Mouse (Mus musculus): ENCODE measurements around the gene Zc3h13.

DNA sequence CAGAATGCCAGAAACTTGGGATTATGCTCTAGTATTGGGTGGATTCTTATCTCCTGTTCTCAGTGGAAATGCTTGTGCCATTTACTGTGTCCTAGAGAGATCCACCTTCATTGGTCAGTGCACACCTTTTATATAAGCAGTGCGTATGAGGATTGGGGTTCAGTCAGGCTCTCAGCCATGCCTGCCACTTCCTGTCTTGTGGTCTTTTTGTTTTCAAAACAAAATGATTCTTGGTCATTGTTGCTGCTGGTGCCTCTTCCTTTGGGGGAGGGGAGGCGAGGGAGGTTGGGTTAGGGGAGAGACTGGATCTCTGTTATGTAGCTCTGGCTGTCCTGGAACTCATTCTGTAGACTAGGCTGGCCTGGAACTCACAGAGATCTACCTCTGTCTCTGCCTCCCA is 34.6 kb downstream of the Zc3h13 start:
- TF ChIP-seq CTCF (conservative IDR thresholded peaks at IDR 0.05; ENCODE audit: low read length) (no peak), NANOG (IDR thresholded peaks at IDR 0.05; ENCODE audit: borderline replicate concordance, low read length) (no peak)
